Mouse (Mus musculus) embryo, embryonic 11 days (tissue): ENCODE results near the gene Ddah2.

Experiments
- DNase-seq: peaks from one replicate; pipeline ENCODE4 v3.0.0-alpha.2; 2015

Ddah2 gene

GRCm38 (mm10) chr17:35082841-35083576 lies 24.2 kb downstream of the Ddah2 start:
- DNase-seq: no peak

DNA sequence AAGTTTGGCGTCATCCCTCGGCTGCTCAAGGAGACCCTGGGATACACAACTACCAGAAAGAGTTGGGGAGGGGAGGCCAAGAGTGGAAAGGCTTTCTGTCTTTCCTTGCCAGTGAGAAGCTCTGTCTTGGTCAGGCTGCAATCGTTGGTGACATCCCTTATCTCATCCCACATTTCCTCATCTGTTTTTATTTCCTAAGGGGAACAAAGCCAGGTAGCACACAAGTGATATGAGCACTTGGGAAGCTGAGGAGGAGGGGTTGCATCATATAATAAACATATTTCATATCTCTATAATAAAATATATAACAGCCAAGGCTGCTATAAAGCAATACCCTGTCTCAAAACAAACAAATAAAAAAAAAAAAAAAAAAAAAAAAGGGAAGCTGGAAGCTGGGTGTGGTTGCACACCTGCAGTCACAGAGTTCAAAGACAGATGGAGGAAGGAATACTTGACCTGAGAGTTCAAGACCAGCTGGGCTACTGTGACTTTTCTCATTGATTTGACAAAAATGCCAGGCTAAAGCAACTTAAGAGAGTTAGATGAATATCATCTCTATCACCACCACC lies 25.2 kb downstream of the Ddah2 start:
- DNase-seq: no peak

- DNase-seq: no peak
Observed at GRCm38 (mm10) chr17:35085208-35085865, 26.5 kb downstream of the Ddah2 start, which contains the start of gene Ly6g6f. TSS of gene Ly6g6f (minus strand) at chr17:35085610.

DNA sequence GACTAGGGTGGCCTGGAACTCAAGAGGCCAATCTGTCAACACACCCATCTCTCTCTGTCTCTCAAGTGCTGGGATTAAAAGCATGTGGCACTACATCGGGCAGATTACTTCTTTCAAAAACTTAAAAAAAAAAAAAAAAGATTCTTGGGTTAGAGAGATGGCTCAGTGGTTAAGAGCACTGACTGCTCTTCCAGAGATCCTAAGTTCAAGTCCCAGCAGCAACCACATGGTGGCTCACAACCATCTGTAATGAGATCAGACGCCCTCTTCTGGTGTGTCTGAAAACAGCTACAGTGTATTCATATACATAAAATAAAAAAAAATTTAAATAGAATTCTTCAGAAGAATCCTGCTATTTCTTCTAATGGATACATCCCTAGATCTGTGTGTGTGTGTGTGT lies 29.3 kb downstream of the Ddah2 start:
- DNase-seq: no peak

- DNase-seq: peak; percentile 98
Observed at GRCm38 (mm10) chr17:35088825-35089644, 30.2 kb downstream of the Ddah2 start, which contains the start of gene Abhd16a. TSS of gene Abhd16a (plus strand) at chr17:35089263.

DNA sequence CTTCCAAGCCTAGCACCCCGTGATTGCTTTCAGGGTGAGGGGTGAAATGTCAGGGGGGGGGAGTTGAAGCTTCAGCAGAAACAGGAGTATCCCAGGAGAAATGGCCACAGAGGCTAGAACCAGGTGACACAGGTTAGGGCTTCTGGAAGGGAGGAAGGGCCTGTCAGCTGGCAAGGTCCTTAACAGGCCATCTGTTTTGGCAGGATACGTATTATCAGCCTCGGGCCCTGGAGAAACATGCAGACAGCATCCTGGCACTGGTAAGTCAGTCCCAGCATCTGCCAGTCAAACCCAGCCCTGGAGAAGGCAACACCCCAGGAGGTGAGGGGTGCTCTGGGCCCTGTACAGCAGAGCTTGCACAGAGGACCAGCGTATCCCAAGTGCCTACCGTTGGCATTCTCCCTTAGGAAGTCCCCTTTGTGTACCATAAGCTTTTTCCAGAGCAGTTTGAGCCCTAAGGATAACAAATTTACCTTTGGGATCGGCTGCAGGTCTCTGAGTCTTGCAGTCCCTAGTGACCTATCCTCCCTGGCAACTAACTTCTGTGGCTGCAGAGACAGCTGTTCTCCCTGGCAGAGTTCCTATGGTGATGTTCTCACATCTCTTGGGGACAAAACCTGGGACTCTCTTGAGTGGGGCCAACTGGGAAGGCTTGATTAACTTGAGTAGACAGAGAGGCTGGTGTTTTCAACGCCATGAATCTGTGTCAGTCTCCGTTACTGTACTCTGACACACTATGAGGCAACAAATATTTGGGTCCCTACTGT lies 31.5 kb downstream of the Ddah2 start:
- DNase-seq: no peak

DNA sequence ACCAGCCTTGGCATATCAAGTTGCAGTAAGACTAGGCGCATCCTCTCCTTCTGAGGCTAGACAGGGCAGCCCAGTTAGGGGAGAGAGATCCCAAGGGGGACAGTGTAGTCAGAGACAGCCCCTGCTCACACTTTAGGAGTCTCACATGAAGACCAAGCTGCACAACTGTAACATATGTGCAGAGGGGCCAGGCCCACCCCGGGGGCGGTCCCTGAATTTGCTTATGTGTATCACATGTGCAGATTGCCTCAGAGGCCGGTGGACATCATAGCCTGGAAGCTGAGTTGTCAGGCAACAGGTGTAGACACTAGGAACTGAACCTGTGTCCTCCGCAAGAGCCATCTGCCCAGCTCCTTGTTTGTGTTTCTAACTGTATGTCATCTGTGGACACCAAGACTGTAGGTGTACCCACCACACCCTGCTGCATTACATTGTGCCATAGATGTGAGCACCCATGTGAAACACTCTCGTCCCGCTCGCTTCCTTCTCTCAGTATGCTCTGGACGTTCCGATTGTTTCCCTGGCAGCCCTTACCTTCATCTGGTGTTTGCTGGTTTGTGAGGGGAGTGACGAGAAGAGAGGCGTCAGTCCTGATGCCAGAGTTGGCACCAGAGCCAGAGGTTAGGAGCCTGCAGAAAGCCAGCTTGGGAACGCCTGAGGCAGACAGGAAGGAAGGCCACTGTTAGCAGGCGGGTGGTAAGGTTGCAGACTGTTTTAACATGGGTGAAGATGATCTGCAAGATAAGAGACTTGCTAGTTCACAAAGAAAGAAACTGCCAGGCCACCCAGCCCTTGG lies 33.8 kb downstream of the Ddah2 start:
- no peak for DNase-seq

DNA sequence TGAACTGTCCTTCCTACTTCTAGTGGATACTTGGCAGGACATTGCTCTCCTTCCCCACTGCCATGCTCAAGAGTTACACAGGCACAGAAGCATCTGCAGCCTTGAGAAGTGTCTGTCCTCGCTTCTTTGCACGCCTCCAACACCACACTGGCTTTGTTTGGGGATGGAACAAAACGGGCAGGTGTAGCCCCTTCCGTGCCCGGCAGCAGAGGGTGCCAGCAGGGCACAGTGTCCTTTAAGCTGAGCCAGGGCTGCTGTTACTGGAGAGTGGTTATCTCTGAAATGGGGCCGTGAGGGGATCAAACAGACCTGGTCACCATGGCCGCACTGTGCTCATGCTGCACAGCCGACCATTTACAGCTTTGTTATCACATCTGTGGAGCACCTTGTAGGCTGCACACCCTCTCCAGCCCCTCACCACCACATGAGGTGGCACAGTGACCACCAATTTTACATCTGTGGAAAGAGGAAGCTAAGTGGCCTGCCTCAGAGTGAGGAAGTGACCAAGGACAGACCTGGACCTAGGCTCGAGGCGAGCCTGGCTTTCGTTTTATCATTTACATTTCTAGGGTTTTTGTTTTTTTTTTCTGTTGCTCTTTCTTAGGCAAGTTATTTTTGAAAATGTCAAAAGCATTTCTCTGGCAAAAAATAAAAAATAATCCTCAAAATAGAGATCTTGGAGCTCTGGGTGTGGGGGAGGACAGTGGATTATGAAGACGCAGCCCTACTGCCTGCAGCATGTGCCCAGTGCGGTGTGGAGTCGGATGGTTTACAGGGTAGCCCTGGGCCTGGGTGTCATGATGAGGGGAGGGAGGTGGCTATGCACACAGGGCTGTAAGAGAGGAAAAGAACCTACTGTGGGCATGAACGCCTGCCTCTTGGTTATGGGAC lies 35.9 kb downstream of the Ddah2 start:
- no peak for DNase-seq

GRCm38 (mm10) chr17:35096597-35096996 lies 37.8 kb downstream of the Ddah2 start:
- no peak for DNase-seq

DNA sequence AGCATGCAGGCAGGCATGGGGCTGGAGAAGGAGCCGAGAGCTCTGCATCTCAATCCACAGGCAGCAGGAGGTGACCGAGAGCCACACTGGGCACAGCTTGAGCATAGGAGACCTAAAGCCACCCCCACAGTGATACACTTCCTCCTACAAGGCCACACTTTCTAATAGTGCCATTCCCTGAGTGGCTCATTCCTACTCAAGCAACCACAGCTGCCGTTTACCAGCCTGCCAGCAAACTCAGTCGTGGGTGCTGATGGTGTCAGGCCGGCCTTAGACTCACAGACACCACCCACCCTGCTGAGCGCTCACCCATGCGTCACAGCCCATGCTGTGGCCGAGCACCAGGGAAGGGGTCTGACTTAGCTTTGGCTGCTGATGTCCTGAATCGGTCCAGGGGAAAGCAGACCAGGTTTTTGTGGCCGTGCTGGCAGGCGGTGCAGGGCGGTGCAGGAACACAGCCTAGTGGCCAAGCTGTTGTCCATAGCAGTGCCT lies 38.4 kb downstream of the Ddah2 start:
- DNase-seq: no peak

GRCm38 (mm10) chr17:35100196-35100765 lies 41.4 kb downstream of the Ddah2 start:
- DNase-seq: no peak

- DNase-seq: no peak
Observed at GRCm38 (mm10) chr17:35101161-35101560, 42.3 kb downstream of the Ddah2 start.

- no peak for DNase-seq
Observed at GRCm38 (mm10) chr17:35102299-35102698, 43.5 kb downstream of the Ddah2 start.

GRCm38 (mm10) chr17:35103221-35103690 lies 44.4 kb downstream of the Ddah2 start:
- DNase-seq: no peak

GRCm38 (mm10) chr17:35104079-35104478 lies 45.2 kb downstream of the Ddah2 start:
- DNase-seq: no peak

DNA sequence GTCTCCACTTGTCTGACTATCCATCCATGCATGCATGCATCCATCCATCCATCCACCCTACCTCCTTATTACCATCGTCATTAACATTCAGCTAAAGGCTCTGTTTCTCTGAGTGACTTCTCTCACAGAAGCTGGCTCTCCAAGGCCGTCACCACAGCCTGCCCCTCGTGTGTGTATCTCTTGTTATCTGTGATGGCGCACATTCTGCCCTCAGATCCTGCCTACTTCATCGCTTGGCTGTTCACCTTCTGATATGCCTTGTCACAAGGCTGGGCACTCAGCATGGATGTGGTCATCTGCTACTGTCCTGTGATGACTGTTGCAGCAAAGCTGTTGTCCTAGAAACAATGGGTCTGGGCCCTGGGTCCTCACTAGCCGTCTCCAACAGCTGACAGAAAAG lies 45.9 kb downstream of the Ddah2 start:
- DNase-seq: no peak

- DNase-seq: peak; percentile 73
Observed at GRCm38 (mm10) chr17:35105740-35106389, 47.0 kb downstream of the Ddah2 start.

- DNase-seq: no peak
Observed at GRCm38 (mm10) chr17:35106522-35106921, 47.7 kb downstream of the Ddah2 start.

- no peak for DNase-seq
Observed at GRCm38 (mm10) chr17:35108097-35108496, 49.3 kb downstream of the Ddah2 start, which contains the start of gene Ly6g5c. TSS of gene Ly6g5c (plus strand) at chr17:35108279.
